Mouse (Mus musculus) kidney, embryonic 14.5 days (tissue): ENCODE data around the gene Gm3448. TPM values are rescaled to one million over a fixed set of nuclear protein-coding genes. Genes with fewer than 3 reads are reported as not detected.

Experiments
- ATAC-seq: fragments of 200-750 bp; cut with Nextera tagmentation; 2 replicates; pipeline ENCODE4 v1.8.0; 2017; ENCODE audit warnings: moderate number of reproducible peaks, mild to moderate bottlenecking, moderate TSS enrichment, moderate library complexity; ENCODE audit not compliant: low FRiP score, low TSS enrichment
- H3K27ac ChIP-seq: fragments of 300-500 bp; sonication (generic); 2 replicates; pipeline ENCODE4 v1.5.1; 2014; ENCODE audit warnings: low read depth, mild to moderate bottlenecking, low read length, moderate library complexity, mixed read lengths
- H3K27me3 ChIP-seq: fragments of 300-500 bp; sonication (generic); 2 replicates; pipeline ENCODE4 v1.6.1; 2014; ENCODE audit warnings: mild to moderate bottlenecking, low read length; ENCODE audit not compliant: control insufficient read depth, insufficient read depth
- H3K36me3 ChIP-seq: fragments of 300-500 bp; sonication (generic); 2 replicates; pipeline ENCODE4 v1.6.1; 2014; ENCODE audit warnings: low read length, mixed read lengths; ENCODE audit not compliant: control insufficient read depth, insufficient read depth
- H3K4me1 ChIP-seq: fragments of 300-500 bp; sonication (generic); 2 replicates; pipeline ENCODE4 v1.6.1; 2014; ENCODE audit warnings: low read length, mixed read lengths; ENCODE audit not compliant: control insufficient read depth, insufficient read depth
- H3K4me2 ChIP-seq: fragments of 300-500 bp; sonication (generic); replicated peaks from 2 replicates; pipeline ENCODE4 v1.6.1; 2014; ENCODE audit warnings: low read depth, mild to moderate bottlenecking, low read length
- H3K4me3 ChIP-seq: fragments of 300-500 bp; sonication (generic); 2 replicates; pipeline ENCODE4 v1.5.1; 2014; ENCODE audit warnings: mild to moderate bottlenecking, low read length
- H3K9ac ChIP-seq: fragments of 300-500 bp; sonication (generic); 2 replicates; pipeline ENCODE4 v1.6.1; 2014; ENCODE audit warnings: low read depth, mild to moderate bottlenecking, low read length, moderate library complexity
- H3K9me3 ChIP-seq: fragments of 300-500 bp; sonication (generic); 2 replicates; pipeline ENCODE4 v1.6.1; 2016; ENCODE audit warnings: low read length; ENCODE audit not compliant: control insufficient read depth
- WGBS: fragments of 180-500 bp; shearing (Covaris S2); extraction: QIAGEN DNeasy Blood & Tissue Kit; methylation state at CpG from one replicate; pipeline ENCODE4 v1.1.7; 2014; 5-methylcytosine and 5-hydroxymethylcytosine counted together
- polyA plus RNA-seq: library from polyadenylated mRNA; unstranded; fragments of >200 nt; fragmentation: Nextera tagmentation; extraction: Ambion mirVana; gene quantifications from 2 replicates; pipeline ENCODE4 v1.2.1, GENCODE M21; 2014

Gene Gm3448
- polyA plus RNA-seq, 1 experiment from 2014 or later = 4.0 TPM

- no peak for ATAC-seq
- Histone ChIP-seq H3K36me3 (peaks cover 8% of the 10 kb centered on the region; the same call in 1 of the 2 replicates), H3K9ac (no peak overlapping the region), H3K27me3 (no peaks in the 10 kb centered on the region), H3K4me2 (no peak overlapping the region), H3K4me3 (no peak overlapping the region), H3K9me3 (no peaks in the 10 kb centered on the region), H3K27ac (no peak overlapping the region), H3K4me1 (peaks cover 3% of the 10 kb centered on the region; the same call in 1 of the 2 replicates)
- WGBS = 34% methylated on average over 8 of the region's 8 CpGs
Measured at GRCm38 (mm10) chr17:15068040-15068792, 26.9 kb upstream of the Gm3448 start.

GRCm38 (mm10) chr17:15066911-15067310 is 25.6 kb upstream of the Gm3448 start:
- Histone ChIP-seq H3K27me3 (no peaks in the 10 kb centered on the region), H3K36me3 (peaks cover 14% of the 10 kb centered on the region; the same call in 1 of the 2 replicates), H3K9ac (no peak overlapping the region), H3K9me3 (no peaks in the 10 kb centered on the region), H3K4me3 (no peak overlapping the region), H3K4me2 (no peak overlapping the region), H3K27ac (no peak overlapping the region), H3K4me1 (peaks cover 3% of the 10 kb centered on the region; the same call in 1 of the 2 replicates)
- no peak for ATAC-seq
- 47% methylated on average over 1 of the region's 1 CpGs for WGBS

GRCm38 (mm10) chr17:15066066-15066465 is 24.7 kb upstream of the Gm3448 start:
- peak; percentile 83 for ATAC-seq
- 0 out of 2 replicates have a peak overlapping the region, but pooled peaks have one; percentile 8 for H3K4me3 ChIP-seq
- H3K9me3 ChIP-seq = no peaks in the 10 kb centered on the region
- peaks cover 16% of the 10 kb centered on the region; the same call in 1 of the 2 replicates for H3K36me3 ChIP-seq
- 29% methylated on average over 6 of the region's 6 CpGs for WGBS
- no peaks in the 10 kb centered on the region for H3K27me3 ChIP-seq
- H3K4me2 ChIP-seq = peak overlapping the region; percentile 26; the same call in 1 of the 2 replicates
- no peak overlapping the region for H3K27ac ChIP-seq
- H3K4me1 ChIP-seq = peaks cover 3% of the 10 kb centered on the region; the same call in 1 of the 2 replicates
- H3K9ac ChIP-seq = no peak overlapping the region; the same call in 1 of the 2 replicates

GRCm38 (mm10) chr17:15065391-15066024 is 24.2 kb upstream of the Gm3448 start:
- peak; percentile 79 for ATAC-seq

GRCm38 (mm10) chr17:15060356-15060755 is 19.0 kb upstream of the Gm3448 start:
- Histone ChIP-seq H3K4me3 (no peak overlapping the region), H3K9ac (no peak overlapping the region), H3K4me1 (no peaks in the 10 kb centered on the region), H3K36me3 (peaks cover 47% of the 10 kb centered on the region; the same call in 1 of the 2 replicates), H3K27ac (no peak overlapping the region), H3K9me3 (no peaks in the 10 kb centered on the region), H3K4me2 (no peak overlapping the region), H3K27me3 (no peaks in the 10 kb centered on the region)
- WGBS = 84% methylated on average over 6 of the region's 6 CpGs
- ATAC-seq = no peak

More at GRCm38 (mm10) chr17:15065391-15066024, 24.2 kb upstream of the Gm3448 start:
- H3K4me2 ChIP-seq = peak overlapping the region; percentile 26; the same call in 1 of the 2 replicates
- 0 out of 2 replicates have a peak overlapping the region, but pooled peaks have one; percentile 8 for H3K4me3 ChIP-seq
- no peak overlapping the region for H3K27ac ChIP-seq
- peaks cover 19% of the 10 kb centered on the region; the same call in 1 of the 2 replicates for H3K36me3 ChIP-seq
- no peaks in the 10 kb centered on the region for H3K27me3 ChIP-seq
- 39% methylated on average over 13 of the region's 13 CpGs for WGBS
- H3K9me3 ChIP-seq = no peaks in the 10 kb centered on the region
- H3K4me1 ChIP-seq = peaks cover 3% of the 10 kb centered on the region; the same call in 1 of the 2 replicates
- no peak overlapping the region; the same call in 1 of the 2 replicates for H3K9ac ChIP-seq

GRCm38 (mm10) chr17:15059646-15060045 is 18.3 kb upstream of the Gm3448 start:
- 90% methylated on average over 14 of the region's 14 CpGs for WGBS
- Histone ChIP-seq H3K4me2 (no peak overlapping the region), H3K27ac (no peak overlapping the region), H3K36me3 (peaks cover 47% of the 10 kb centered on the region; the same call in 1 of the 2 replicates), H3K4me3 (no peak overlapping the region), H3K9me3 (no peaks in the 10 kb centered on the region), H3K4me1 (no peaks in the 10 kb centered on the region), H3K9ac (no peak overlapping the region), H3K27me3 (no peaks in the 10 kb centered on the region)
- no peak for ATAC-seq

GRCm38 (mm10) chr17:15058161-15058591 is 16.8 kb upstream of the Gm3448 start:
- Histone ChIP-seq H3K4me3 (no peak overlapping the region), H3K9me3 (no peaks in the 10 kb centered on the region), H3K4me2 (no peak overlapping the region), H3K27me3 (no peaks in the 10 kb centered on the region), H3K9ac (no peak overlapping the region), H3K27ac (no peak overlapping the region), H3K4me1 (no peaks in the 10 kb centered on the region), H3K36me3 (peaks cover 39% of the 10 kb centered on the region; the same call in 1 of the 2 replicates)
- WGBS = 87% methylated on average over 5 of the region's 5 CpGs
- no peak for ATAC-seq

GRCm38 (mm10) chr17:15055925-15056324 is 14.6 kb upstream of the Gm3448 start:
- H3K36me3 ChIP-seq = peaks cover 31% of the 10 kb centered on the region; the same call in 1 of the 2 replicates

More at GRCm38 (mm10) chr17:15055925-15056324, 14.6 kb upstream of the Gm3448 start:
- Histone ChIP-seq H3K27ac (no peak overlapping the region), H3K4me2 (no peak overlapping the region), H3K4me1 (no peaks in the 10 kb centered on the region), H3K9ac (no peak overlapping the region), H3K9me3 (no peaks in the 10 kb centered on the region), H3K27me3 (no peaks in the 10 kb centered on the region), H3K4me3 (no peak overlapping the region)
- ATAC-seq = no peak
- WGBS = 85% methylated on average over 4 of the region's 4 CpGs
